Mouse (Mus musculus): Measurements from ENCODE around the gene Abl1. TPM values are rescaled to one million over a fixed set of nuclear protein-coding genes. Genes with fewer than 3 reads are reported as not detected.

Abl1 gene
- polyA plus RNA-seq, 1 experiment: 53.1 TPM

DNA sequence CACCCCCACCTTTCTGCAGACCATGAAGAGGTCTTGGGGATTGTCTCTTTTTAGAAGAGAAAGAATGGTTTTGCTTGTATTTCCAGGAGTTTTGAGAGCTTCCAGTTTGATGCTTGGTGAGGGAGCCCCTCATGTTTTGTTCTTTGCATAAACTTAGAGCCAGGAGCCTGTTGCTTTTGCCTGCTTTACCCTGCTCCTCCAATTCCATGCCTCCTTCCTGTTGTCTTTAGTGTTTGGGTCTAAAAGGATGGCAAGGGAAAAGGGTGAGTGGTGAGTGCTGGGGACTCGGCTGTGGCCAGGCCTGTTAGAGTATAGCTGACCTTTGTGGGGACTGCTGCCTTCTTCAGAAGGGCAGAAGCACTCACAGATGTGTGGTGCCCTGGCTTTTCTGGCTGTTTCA is 72.3 kb downstream of the Abl1 start:
- peaks cover 41% of the 10 kb centered on the region for H3K4me1 ChIP-seq (ENCODE audit: control insufficient read depth, insufficient read depth, low read length)
- H3K27ac ChIP-seq (ENCODE audit: insufficient read depth, low read depth, low read length): peak overlapping the region; percentile 75
- peak overlapping the region; percentile 96 for H3K4me3 ChIP-seq (ENCODE audit: insufficient read depth, low read length)
- TF ChIP-seq CTCF (IDR thresholded peaks at IDR 0.05; ENCODE audit: low read depth, low read length) (no peak), POLR2A (IDR thresholded peaks at IDR 0.05; ENCODE audit: borderline replicate concordance, low read depth, low read length) (no peak)

DNA sequence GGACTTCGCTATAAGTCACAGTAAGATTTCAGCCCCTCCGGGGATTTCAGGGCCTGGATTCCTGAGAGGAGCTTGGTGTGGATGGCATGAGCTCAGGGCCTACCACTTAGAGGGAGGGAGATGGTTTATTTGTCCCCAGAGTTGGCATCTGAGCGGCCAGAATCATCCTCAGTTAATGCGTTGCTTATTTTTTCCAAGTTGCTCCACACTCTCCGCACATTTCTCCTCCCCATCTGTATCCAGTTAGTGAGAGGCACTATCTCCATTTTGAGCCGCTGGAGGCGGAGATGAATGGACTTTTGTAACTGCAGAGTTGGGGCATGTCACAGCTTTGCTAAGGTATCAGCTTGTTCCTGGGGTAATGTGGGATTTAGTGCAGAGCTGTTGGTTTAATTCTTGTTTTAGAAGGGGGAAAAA is 72.9 kb downstream of the Abl1 start:
- H3K4me3 ChIP-seq (ENCODE audit: insufficient read depth, low read length): peak overlapping the region; percentile 96
- H3K4me1 ChIP-seq (ENCODE audit: control insufficient read depth, insufficient read depth, low read length): peaks cover 48% of the 10 kb centered on the region
- TF ChIP-seq POLR2A (IDR thresholded peaks at IDR 0.05; ENCODE audit: borderline replicate concordance, low read depth, low read length) (no peak), CTCF (IDR thresholded peaks at IDR 0.05; ENCODE audit: low read depth, low read length) (no peak)
- H3K27ac ChIP-seq (ENCODE audit: insufficient read depth, low read depth, low read length): peak overlapping the region; percentile 75

DNA sequence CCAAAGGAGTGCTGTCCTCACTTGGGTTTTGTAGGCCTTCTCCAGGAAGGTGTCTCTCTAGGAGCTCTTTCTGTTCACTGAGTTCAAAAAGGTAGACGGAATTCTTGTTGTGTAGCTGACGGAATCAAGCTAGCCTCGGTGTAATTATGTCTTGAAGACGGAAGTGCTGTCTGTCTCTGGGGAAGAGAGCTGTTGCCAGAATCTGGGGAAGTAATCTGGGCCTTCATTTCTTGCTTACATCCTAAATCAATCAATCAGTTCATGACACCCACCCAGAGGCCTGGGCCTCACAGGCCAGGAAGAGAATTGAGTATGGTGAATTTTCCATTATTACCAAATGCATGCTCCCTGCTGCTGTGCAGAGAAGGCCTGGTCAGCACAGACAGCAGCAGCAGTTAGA is 73.4 kb downstream of the Abl1 start:
- TF ChIP-seq CTCF (IDR thresholded peaks at IDR 0.05; ENCODE audit: low read depth, low read length) (no peak), POLR2A (IDR thresholded peaks at IDR 0.05; ENCODE audit: borderline replicate concordance, low read depth, low read length) (no peak)

DNA sequence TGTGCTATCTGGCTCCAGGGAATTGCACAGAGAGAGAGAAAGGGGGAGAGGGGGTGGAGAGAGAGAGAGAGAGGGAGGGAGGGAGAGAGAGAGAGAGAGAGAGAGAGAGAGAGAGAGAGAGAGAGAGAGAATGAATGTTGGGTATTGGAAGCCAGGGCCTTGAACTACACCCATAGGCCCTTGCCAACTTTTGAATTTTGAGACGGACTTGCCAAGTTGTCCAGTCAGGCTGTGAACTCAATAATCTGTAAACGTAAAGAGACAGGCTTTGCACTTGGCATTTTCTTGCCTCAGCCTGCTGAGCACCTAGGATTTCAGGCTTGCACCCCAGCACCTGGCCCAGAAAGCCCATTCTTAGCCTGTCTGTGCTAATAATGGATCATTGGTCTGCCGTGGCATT is 74.0 kb downstream of the Abl1 start:
- Histone ChIP-seq H3K27ac (ENCODE audit: insufficient read depth, low read depth, low read length) (peak overlapping the region; percentile 24), H3K4me3 (ENCODE audit: insufficient read depth, low read length) (no peak overlapping the region), H3K4me1 (ENCODE audit: control insufficient read depth, insufficient read depth, low read length) (peaks cover 54% of the 10 kb centered on the region)
- TF ChIP-seq CTCF (IDR thresholded peaks at IDR 0.05; ENCODE audit: low read depth, low read length) (no peak), POLR2A (IDR thresholded peaks at IDR 0.05; ENCODE audit: borderline replicate concordance, low read depth, low read length) (no peak)

More for the DNA sequence above, 73.4 kb downstream of the Abl1 start:
- Histone ChIP-seq H3K4me3 (ENCODE audit: insufficient read depth, low read length) (peak overlapping the region; percentile 96), H3K27ac (ENCODE audit: insufficient read depth, low read depth, low read length) (peak overlapping the region; percentile 75), H3K4me1 (ENCODE audit: control insufficient read depth, insufficient read depth, low read length) (peaks cover 51% of the 10 kb centered on the region)

GRCm38 (mm10) chr2:31762853-31763252 is 74.7 kb downstream of the Abl1 start:
- Histone ChIP-seq H3K27ac (ENCODE audit: insufficient read depth, low read depth, low read length) (peak overlapping the region; percentile 80), H3K4me1 (ENCODE audit: control insufficient read depth, insufficient read depth, low read length) (peaks cover 61% of the 10 kb centered on the region), H3K4me3 (ENCODE audit: insufficient read depth, low read length) (0 out of 2 replicates have a peak overlapping the region, but pooled peaks have one; percentile 2)
- TF ChIP-seq CTCF (IDR thresholded peaks at IDR 0.05; ENCODE audit: low read depth, low read length) (no peak), POLR2A (IDR thresholded peaks at IDR 0.05; ENCODE audit: borderline replicate concordance, low read depth, low read length) (no peak)

DNA sequence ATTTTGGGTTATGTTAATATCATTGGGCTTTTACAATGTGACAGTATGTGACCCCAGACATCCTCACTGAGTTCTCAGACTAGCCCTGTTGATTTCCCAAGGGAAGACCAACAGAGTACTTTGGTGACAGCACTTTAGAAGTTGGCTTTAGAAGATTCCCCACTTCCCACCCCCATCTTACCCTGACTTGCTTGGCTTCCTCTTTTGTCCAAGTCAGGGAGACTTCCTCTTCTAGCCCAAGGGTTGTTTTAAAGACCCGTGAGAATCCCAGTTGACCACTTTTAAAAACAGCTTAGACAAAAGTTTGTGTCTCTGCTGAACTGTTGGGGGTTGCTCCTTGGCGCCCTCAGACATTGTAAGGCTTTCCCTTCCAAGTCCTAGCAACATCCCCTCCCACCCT is 75.1 kb downstream of the Abl1 start:
- peak overlapping the region; percentile 80 for H3K27ac ChIP-seq (ENCODE audit: insufficient read depth, low read depth, low read length)
- TF ChIP-seq CTCF (IDR thresholded peaks at IDR 0.05; ENCODE audit: low read depth, low read length): no peak
- TF ChIP-seq POLR2A (IDR thresholded peaks at IDR 0.05; ENCODE audit: borderline replicate concordance, low read depth, low read length): no peak
- H3K4me1 ChIP-seq (ENCODE audit: control insufficient read depth, insufficient read depth, low read length): peaks cover 65% of the 10 kb centered on the region
- no peak overlapping the region for H3K4me3 ChIP-seq (ENCODE audit: insufficient read depth, low read length)

DNA sequence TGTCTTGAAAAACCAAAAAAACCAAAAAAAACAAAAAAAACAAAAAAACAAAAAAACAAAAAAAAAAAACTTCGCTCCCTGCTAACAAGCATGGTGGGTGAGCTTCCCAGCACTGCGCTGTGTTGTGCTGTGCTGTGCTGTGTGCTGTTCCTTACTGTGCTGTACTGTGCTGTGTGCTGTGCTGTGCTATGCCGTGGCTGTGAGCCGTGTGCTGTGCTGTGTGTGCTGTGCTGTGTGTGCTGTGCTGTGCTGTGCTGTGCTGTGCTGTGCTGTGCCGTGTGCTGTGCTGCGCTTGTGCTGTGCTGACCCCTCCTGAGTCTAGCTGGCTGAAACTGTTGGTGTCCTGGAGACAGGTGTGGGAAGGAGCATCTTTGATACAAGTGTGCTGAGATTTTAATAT is 78.9 kb downstream of the Abl1 start:
- Histone ChIP-seq H3K4me1 (ENCODE audit: control insufficient read depth, insufficient read depth, low read length) (peaks cover 71% of the 10 kb centered on the region), H3K27ac (ENCODE audit: insufficient read depth, low read depth, low read length) (no peak overlapping the region), H3K4me3 (ENCODE audit: insufficient read depth, low read length) (no peak overlapping the region)
- TF ChIP-seq POLR2A (IDR thresholded peaks at IDR 0.05; ENCODE audit: borderline replicate concordance, low read depth, low read length): no peak
- TF ChIP-seq CTCF (IDR thresholded peaks at IDR 0.05; ENCODE audit: low read depth, low read length): no peak

- Histone ChIP-seq H3K4me3 (ENCODE audit: insufficient read depth, low read length) (no peak overlapping the region), H3K4me1 (ENCODE audit: control insufficient read depth, insufficient read depth, low read length) (peaks cover 71% of the 10 kb centered on the region), H3K27ac (ENCODE audit: insufficient read depth, low read depth, low read length) (no peak overlapping the region; the same call in 1 of the 2 replicates)
- TF ChIP-seq POLR2A (IDR thresholded peaks at IDR 0.05; ENCODE audit: borderline replicate concordance, low read depth, low read length) (no peak), CTCF (IDR thresholded peaks at IDR 0.05; ENCODE audit: low read depth, low read length) (no peak)
Measured at GRCm38 (mm10) chr2:31767815-31768214, 79.6 kb downstream of the Abl1 start.

DNA sequence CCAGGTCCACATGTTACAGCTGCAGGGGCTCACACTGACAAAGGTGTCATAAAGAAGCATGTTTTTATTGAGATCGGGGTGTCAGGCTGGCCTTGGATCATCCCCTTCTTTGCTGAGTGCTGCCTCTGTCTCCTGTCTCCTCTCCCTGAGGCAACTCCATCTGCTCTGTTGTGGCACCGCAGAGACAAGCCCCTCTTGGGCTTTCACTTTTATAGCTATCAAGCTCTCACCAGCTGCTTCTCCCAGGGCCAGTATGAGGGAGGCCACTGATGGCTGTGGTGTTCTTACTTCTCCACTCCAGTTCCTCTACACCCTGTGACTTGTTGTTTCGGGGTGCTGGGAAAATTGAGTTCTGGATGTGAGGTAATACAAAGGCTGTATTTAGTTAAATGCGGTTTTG is 80.9 kb downstream of the Abl1 start:
- peak overlapping the region; percentile 56 for H3K4me3 ChIP-seq (ENCODE audit: insufficient read depth, low read length)
- TF ChIP-seq CTCF (IDR thresholded peaks at IDR 0.05; ENCODE audit: low read depth, low read length) (no peak), POLR2A (IDR thresholded peaks at IDR 0.05; ENCODE audit: borderline replicate concordance, low read depth, low read length) (no peak)
- H3K27ac ChIP-seq (ENCODE audit: insufficient read depth, low read depth, low read length): peak overlapping the region; percentile 100
- peaks cover 64% of the 10 kb centered on the region for H3K4me1 ChIP-seq (ENCODE audit: control insufficient read depth, insufficient read depth, low read length)

GRCm38 (mm10) chr2:31769631-31770111 is 81.5 kb downstream of the Abl1 start:
- Histone ChIP-seq H3K27ac (ENCODE audit: insufficient read depth, low read depth, low read length) (peak overlapping the region; percentile 100), H3K4me1 (ENCODE audit: control insufficient read depth, insufficient read depth, low read length) (peaks cover 60% of the 10 kb centered on the region), H3K4me3 (ENCODE audit: insufficient read depth, low read length) (peak overlapping the region; percentile 56)
- TF ChIP-seq POLR2A (IDR thresholded peaks at IDR 0.05; ENCODE audit: borderline replicate concordance, low read depth, low read length): no peak
- TF ChIP-seq CTCF (IDR thresholded peaks at IDR 0.05; ENCODE audit: low read depth, low read length): no peak
